Mouse (Mus musculus): ENCODE measurements around the gene Slc6a11. TPM values are rescaled to one million over a fixed set of nuclear protein-coding genes. Genes with fewer than 3 reads are reported as not detected.

The Slc6a11 gene
- total and polyA plus RNA-seq, 2 experiments from 2014 or later = not detected

DNA sequence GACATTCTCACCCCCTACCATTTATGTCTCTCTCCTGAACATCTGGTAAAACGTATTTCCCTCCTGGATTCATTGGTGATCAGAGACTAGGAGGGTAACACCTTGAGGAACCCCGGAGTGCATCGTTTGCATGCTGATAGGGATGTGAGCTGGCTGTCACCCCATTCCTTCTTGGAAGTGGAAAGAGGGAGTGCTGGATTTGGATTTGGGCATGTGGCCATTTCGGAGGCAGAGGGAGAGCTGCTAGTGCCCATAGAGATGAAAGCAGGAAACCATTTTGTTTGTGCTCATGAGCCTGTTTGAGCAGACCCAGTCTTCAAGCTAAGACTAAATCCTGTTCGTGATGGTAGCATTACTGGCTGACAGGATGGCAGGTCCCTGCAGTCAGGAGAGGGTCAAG, 160.4 kb downstream of the Slc6a11 start:
- H3K27ac ChIP-seq (ENCODE audit: low read depth) = no peak overlapping the region
- H3K9me3 ChIP-seq (replicated peaks; ENCODE audit: control insufficient read depth, low read length) = no peaks in the 10 kb centered on the region
- no peaks in the 10 kb centered on the region for H3K4me1 ChIP-seq (ENCODE audit: control insufficient read depth, insufficient read depth)
- WGBS = 38% methylated on average over 5 of the region's 5 CpGs
- no peak overlapping the region for H3K9ac ChIP-seq (replicated peaks; ENCODE audit: low read depth, low read length)
- H3K27me3 ChIP-seq (ENCODE audit: control insufficient read depth, insufficient read depth, low read length) = peaks cover 40% of the 10 kb centered on the region
- no peak for ATAC-seq (ENCODE audit: insufficient read depth, low read depth)
- no peak for TF ChIP-seq EP300 (IDR thresholded peaks at IDR 0.05; ENCODE audit: low read depth)
- no peak for TF ChIP-seq CTCF (IDR thresholded peaks at IDR 0.05; ENCODE audit: low read depth)
- DNase-seq (ENCODE audit: low spot score) = no peak
- no peak overlapping the region for H3K4me3 ChIP-seq (ENCODE audit: low read depth, low read length)
- H3K36me3 ChIP-seq (replicated peaks; ENCODE audit: control insufficient read depth, insufficient read depth, low read length) = no peaks in the 10 kb centered on the region
- no peak overlapping the region for H3K4me2 ChIP-seq (ENCODE audit: low read depth, low read length)

DNA sequence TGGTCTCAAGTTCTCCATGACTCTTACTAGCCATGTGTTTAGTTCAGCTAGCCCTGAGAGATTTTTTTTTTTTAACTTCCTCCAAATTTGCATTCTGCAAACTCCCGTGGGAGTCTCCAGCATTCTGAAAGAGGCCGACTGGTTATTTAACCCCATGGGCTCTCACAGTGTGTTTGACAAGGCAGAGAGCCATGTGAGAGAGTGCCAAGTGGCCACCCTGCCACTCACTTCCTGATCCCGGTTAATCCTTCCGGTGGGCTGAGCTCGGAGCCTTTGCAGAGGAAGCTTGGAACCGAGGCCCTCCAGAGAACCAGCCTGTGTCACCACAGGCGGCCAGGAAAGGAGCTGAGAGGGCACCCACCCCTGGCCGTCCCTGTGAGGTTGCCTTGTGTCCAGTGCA, 162.5 kb downstream of the Slc6a11 start:
- Histone ChIP-seq H3K4me1 (ENCODE audit: control insufficient read depth, insufficient read depth) (no peaks in the 10 kb centered on the region), H3K9me3 (replicated peaks; ENCODE audit: control insufficient read depth, low read length) (no peaks in the 10 kb centered on the region), H3K9ac (replicated peaks; ENCODE audit: low read depth, low read length) (no peak overlapping the region), H3K4me2 (ENCODE audit: low read depth, low read length) (no peak overlapping the region), H3K36me3 (replicated peaks; ENCODE audit: control insufficient read depth, insufficient read depth, low read length) (no peaks in the 10 kb centered on the region), H3K27me3 (ENCODE audit: control insufficient read depth, insufficient read depth, low read length) (peaks cover 30% of the 10 kb centered on the region), H3K27ac (ENCODE audit: low read depth) (no peak overlapping the region), H3K4me3 (ENCODE audit: low read depth, low read length) (no peak overlapping the region)
- no peak for ATAC-seq (ENCODE audit: insufficient read depth, low read depth)
- no peak for DNase-seq (ENCODE audit: low spot score)
- TF ChIP-seq EP300 (IDR thresholded peaks at IDR 0.05; ENCODE audit: low read depth) = no peak
- no peak for TF ChIP-seq CTCF (IDR thresholded peaks at IDR 0.05; ENCODE audit: low read depth)
- 28% methylated on average over 8 of the region's 8 CpGs for WGBS

GRCm38 (mm10) chr6:114295086-114295485, 164.0 kb downstream of the Slc6a11 start:
- H3K4me3 ChIP-seq (ENCODE audit: low read depth, low read length) = no peak overlapping the region
- H3K36me3 ChIP-seq (replicated peaks; ENCODE audit: control insufficient read depth, insufficient read depth, low read length) = no peaks in the 10 kb centered on the region
- H3K27ac ChIP-seq (ENCODE audit: low read depth) = no peak overlapping the region
- no peak overlapping the region for H3K9ac ChIP-seq (replicated peaks; ENCODE audit: low read depth, low read length)
- TF ChIP-seq CTCF (IDR thresholded peaks at IDR 0.05; ENCODE audit: low read depth) (no peak), EP300 (IDR thresholded peaks at IDR 0.05; ENCODE audit: low read depth) (no peak)
- 74% methylated on average over 4 of the region's 4 CpGs for WGBS
- H3K27me3 ChIP-seq (ENCODE audit: control insufficient read depth, insufficient read depth, low read length) = peaks cover 20% of the 10 kb centered on the region
- ATAC-seq (ENCODE audit: insufficient read depth, low read depth) (no peak), DNase-seq (ENCODE audit: low spot score) (no peak)
- H3K9me3 ChIP-seq (replicated peaks; ENCODE audit: control insufficient read depth, low read length) = no peaks in the 10 kb centered on the region
- H3K4me2 ChIP-seq (ENCODE audit: low read depth, low read length) = no peak overlapping the region
- no peaks in the 10 kb centered on the region for H3K4me1 ChIP-seq (ENCODE audit: control insufficient read depth, insufficient read depth)

GRCm38 (mm10) chr6:114297260-114298002, 166.4 kb downstream of the Slc6a11 start:
- no peak for ATAC-seq (ENCODE audit: insufficient read depth, low read depth)
- WGBS = 48% methylated on average over 10 of the region's 10 CpGs
- no peak for TF ChIP-seq CTCF (IDR thresholded peaks at IDR 0.05; ENCODE audit: low read depth)
- no peak for TF ChIP-seq EP300 (IDR thresholded peaks at IDR 0.05; ENCODE audit: low read depth)

More at GRCm38 (mm10) chr6:114297260-114298002, 166.4 kb downstream of the Slc6a11 start:
- no peaks in the 10 kb centered on the region for H3K36me3 ChIP-seq (replicated peaks; ENCODE audit: control insufficient read depth, insufficient read depth, low read length)
- H3K27ac ChIP-seq (ENCODE audit: low read depth) = no peak overlapping the region
- H3K4me3 ChIP-seq (ENCODE audit: low read depth, low read length) = no peak overlapping the region
- no peaks in the 10 kb centered on the region for H3K4me1 ChIP-seq (ENCODE audit: control insufficient read depth, insufficient read depth)
- H3K9me3 ChIP-seq (replicated peaks; ENCODE audit: control insufficient read depth, low read length) = no peaks in the 10 kb centered on the region
- no peak for DNase-seq (ENCODE audit: low spot score)
- no peak overlapping the region for H3K9ac ChIP-seq (replicated peaks; ENCODE audit: low read depth, low read length)
- no peaks in the 10 kb centered on the region for H3K27me3 ChIP-seq (ENCODE audit: control insufficient read depth, insufficient read depth, low read length)
- H3K4me2 ChIP-seq (ENCODE audit: low read depth, low read length) = no peak overlapping the region

Other genes starting within 250 kb of the Slc6a11 start
- 0.08 TPM in 1 of 2 replicates, not detected in the other for gene Atp2b2, start 88.6 kb upstream of the Slc6a11 start, total RNA-seq (2014; rRNA removed; ENCODE audit: low replicate concordance)
- gene Atp2b2, start 88.6 kb upstream of the Slc6a11 start, polyA plus RNA-seq (2015; fragmentation: Nextera tagmentation; extraction: Ambion mirVana) = 0.03 and 0.07 TPM in 2 replicates
- 0.27 and 0.34 TPM in 2 replicates for gene Slc6a1, start 151.4 kb downstream of the Slc6a11 start, total RNA-seq (2014; rRNA removed; ENCODE audit: low replicate concordance)
- 0.05 TPM in 1 of 2 replicates, not detected in the other for gene Slc6a1, start 151.4 kb downstream of the Slc6a11 start, polyA plus RNA-seq (2015; fragmentation: Nextera tagmentation; extraction: Ambion mirVana)